Mouse (Mus musculus) macrophage (primary cell): ENCODE data around the gene Cd33. TPM values are rescaled to one million over a fixed set of nuclear protein-coding genes. Genes with fewer than 3 reads are reported as not detected.
A peak's percentile ranks its signal among the peaks of the same experiment; 100 is the strongest.

Source experiments
- H3K27ac ChIP-seq: fragments of 350-480 bp; formaldehyde crosslinking; 2 replicates; pipeline ENCODE4 v1.9.0; 2021
- H3K36me3 ChIP-seq: fragments of 350-480 bp; formaldehyde crosslinking; 2 replicates; pipeline ENCODE4 v1.9.0; 2021; ENCODE audit errors: inconsistent target
- H3K4me3 ChIP-seq: fragments of 350-480 bp; formaldehyde crosslinking; 2 replicates; pipeline ENCODE4 v1.9.0; 2021; ENCODE audit errors: inconsistent target
- H3K79me2 ChIP-seq: fragments of 350-480 bp; formaldehyde crosslinking; 2 replicates; pipeline ENCODE4 v1.9.0; 2021; ENCODE audit errors: inconsistent target
- WGBS: methylation state at CpG from one replicate; pipeline ENCODE4 v1.1.7; 2026; ENCODE audit warnings: inconsistent platforms; ENCODE audit not compliant: missing documents; 5-methylcytosine and 5-hydroxymethylcytosine counted together
- polyA plus RNA-seq: library from polyadenylated mRNA; stranded (reverse); fragments of 250-400 nt; gene quantifications from 3 replicates; pipeline ENCODE4 v1.2.4, GENCODE M21; 2018; ENCODE audit warnings: inconsistent platforms
- total RNA-seq, 78 experiments: library from RNA; depleted of rRNA; stranded (reverse); fragments of 250-400 nt; gene quantifications; 1 replicate in 9 of 78; 2 replicates in 24 of 78; 3 replicates in 43 of 78; 4 replicates in 2 of 78; pipeline ENCODE4 v1.2.4; 2018; ENCODE audit warnings: inconsistent platforms in 56 of 78

The Cd33 gene
- 100 to 1,000 TPM in 7 of 26 experiments, 10 to 100 TPM in 19; 21.4 to 216 (median 57.0) TPM for total RNA-seq (2018; cell fraction: chromatin; rRNA removed)
- total RNA-seq (2018; cell fraction: cytosol; rRNA removed), result 10 to 100 TPM; 12.3 to 74.8 (median 27.1) TPM
- total RNA-seq (2018; cell fraction: nucleus; rRNA removed), result 100 to 1,000 TPM in 12 of 26 experiments, 10 to 100 TPM in 14; 40.3 to 327 (median 94.7) TPM
- 13.2 to 32.1 TPM (median 13.4 TPM) in 3 replicates for polyA plus RNA-seq

GRCm38 (mm10) chr7:43544225-43544977 is at the start of gene Cd33:
Gene Cd33 (minus strand): TSS chr7:43544428.
- Histone ChIP-seq H3K27ac (peak within 1 kb of the TSS; percentile 90), H3K79me2 (no peaks in the 10 kb centered on the region), H3K36me3 (no peaks in the 10 kb centered on the region), H3K4me3 (no peak within 1 kb of the TSS)
- WGBS, result 31% methylated on average over 7 of the region's 7 CpGs

DNA sequence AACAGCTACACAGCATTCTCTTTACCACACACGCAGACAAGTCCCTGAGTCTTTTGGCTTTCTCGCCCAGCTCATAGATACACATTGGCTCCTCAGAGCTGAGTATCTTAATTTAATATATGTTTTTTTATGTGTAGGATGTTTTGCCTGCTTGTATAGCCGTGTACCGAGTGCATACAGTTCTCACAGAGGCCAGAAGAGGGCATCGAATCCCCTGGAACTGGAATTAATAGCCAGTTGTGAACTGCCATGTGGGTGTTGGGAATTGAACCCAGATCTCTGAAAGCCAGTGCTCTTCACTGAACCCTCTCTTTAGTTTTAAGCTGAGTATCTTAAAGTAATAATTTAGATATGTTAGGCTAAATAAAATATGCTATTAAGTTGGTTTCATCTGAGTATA is 40.6 kb upstream of the Cd33 start:
- no peak overlapping the region for H3K4me3 ChIP-seq
- peaks cover 40% of the 10 kb centered on the region for H3K79me2 ChIP-seq
- H3K36me3 ChIP-seq, result peaks cover 44% of the 10 kb centered on the region
- H3K27ac ChIP-seq, result no peak overlapping the region
- WGBS, result 94% methylated on average over 5 of the region's 5 CpGs

GRCm38 (mm10) chr7:43580526-43580925 is 36.3 kb upstream of the Cd33 start:
- Histone ChIP-seq H3K27ac (no peak overlapping the region), H3K79me2 (peaks cover 43% of the 10 kb centered on the region), H3K4me3 (peak overlapping the region; percentile 95), H3K36me3 (peaks cover 3% of the 10 kb centered on the region; the same call in 1 of the 2 replicates)
- 89% methylated on average over 5 of the region's 5 CpGs for WGBS

DNA sequence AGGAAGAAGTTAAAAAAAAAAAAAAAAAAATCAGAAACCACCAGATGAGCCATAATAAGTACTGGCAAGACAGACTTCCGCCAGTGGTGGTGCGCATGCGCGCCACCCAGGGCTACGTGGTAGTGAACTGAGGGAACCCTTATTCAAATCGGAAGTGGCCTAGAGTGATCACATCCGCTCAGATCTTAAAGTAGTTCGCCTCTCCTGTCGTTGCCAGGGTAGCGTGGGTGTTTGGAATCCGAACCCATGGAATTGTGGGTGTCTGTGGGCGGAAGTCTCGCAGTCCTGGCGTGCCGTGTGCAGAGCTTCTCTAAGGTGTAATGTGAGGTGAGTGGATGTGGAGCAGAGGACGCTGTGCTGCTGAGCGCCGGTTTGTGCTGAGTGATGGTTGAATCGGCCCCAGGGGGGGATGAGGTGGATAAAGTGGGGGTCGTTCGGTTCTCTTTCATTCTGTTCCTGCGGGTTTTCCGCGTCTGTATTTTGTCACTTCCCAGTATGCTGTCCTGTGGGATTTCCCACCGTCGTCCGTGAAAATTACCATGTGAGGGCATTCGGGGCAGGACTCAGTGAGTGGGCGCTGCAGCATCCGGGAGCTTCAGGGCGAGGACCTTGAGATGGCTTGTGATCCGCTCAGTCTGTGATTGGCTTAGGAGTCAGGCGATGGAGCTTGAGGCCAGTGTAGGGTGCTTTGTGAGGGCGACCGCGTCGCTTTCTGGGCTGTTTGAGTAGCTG is 35.4 kb upstream of the Cd33 start, which contains the start of gene Zfp719:
Gene Zfp719 (plus strand): TSS at position 171 of the 732 bp plus-strand sequence.
- Histone ChIP-seq H3K36me3 (peaks cover 3% of the 10 kb centered on the region), H3K79me2 (peaks cover 43% of the 10 kb centered on the region), H3K27ac (peak within 1 kb of the TSS; percentile 79), H3K4me3 (peak within 1 kb of the TSS; percentile 95)
- WGBS, result 2% methylated on average over 37 of the region's 37 CpGs

- H3K4me3 ChIP-seq, result no peak overlapping the region
- H3K36me3 ChIP-seq, result peaks cover 42% of the 10 kb centered on the region
- WGBS, result 29% methylated on average over 2 of the region's 2 CpGs
- no peaks in the 10 kb centered on the region for H3K79me2 ChIP-seq
- no peak overlapping the region for H3K27ac ChIP-seq
These were observed 27.0 kb upstream of the Cd33 start for GRCm38 (mm10) chr7:43571216-43571615.

GRCm38 (mm10) chr7:43563300-43563699 is 19.1 kb upstream of the Cd33 start:
- Histone ChIP-seq H3K27ac (peak overlapping the region; percentile 86), H3K36me3 (peaks cover 17% of the 10 kb centered on the region), H3K4me3 (peak overlapping the region; percentile 86), H3K79me2 (peaks cover 10% of the 10 kb centered on the region; the same call in 1 of the 2 replicates)
- WGBS, result 8% methylated on average over 6 of the region's 6 CpGs

DNA sequence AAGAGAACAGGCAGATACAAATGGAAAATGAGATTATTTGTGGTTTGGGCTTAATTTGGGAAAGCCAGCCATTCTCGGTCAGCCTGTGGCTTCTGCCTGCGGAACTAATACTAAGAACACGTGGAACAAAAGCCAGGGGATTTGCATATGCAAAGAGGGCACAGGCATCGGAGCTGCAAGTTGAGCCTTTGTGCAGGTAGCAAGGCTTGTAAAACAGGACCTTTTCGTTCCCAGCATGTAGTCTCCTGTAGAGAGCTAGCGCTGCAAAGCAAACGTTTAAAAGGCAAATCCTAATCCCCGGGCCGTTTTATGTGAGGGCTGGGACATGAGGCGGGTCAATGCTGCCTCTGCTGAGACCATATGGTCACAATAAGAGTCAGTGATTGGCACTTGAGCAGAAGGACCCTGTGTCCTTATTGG is 18.4 kb upstream of the Cd33 start:
- Histone ChIP-seq H3K27ac (peak overlapping the region; percentile 86), H3K79me2 (peaks cover 10% of the 10 kb centered on the region; the same call in 1 of the 2 replicates), H3K36me3 (peaks cover 11% of the 10 kb centered on the region), H3K4me3 (peak overlapping the region; percentile 86)
- WGBS, result 0% methylated on average over 10 of the region's 10 CpGs

GRCm38 (mm10) chr7:43562006-43562633 is 17.9 kb upstream of the Cd33 start, which contains the start of gene Zfp658:
Gene Zfp658 (plus strand): TSS chr7:43562256.
- Histone ChIP-seq H3K4me3 (peak within 1 kb of the TSS; percentile 86), H3K36me3 (peaks cover 5% of the 10 kb centered on the region; the same call in 1 of the 2 replicates), H3K27ac (peak within 1 kb of the TSS; percentile 86), H3K79me2 (peaks cover 10% of the 10 kb centered on the region; the same call in 1 of the 2 replicates)
- WGBS, result under 1% methylated on average over 27 of the region's 27 CpGs

- H3K27ac ChIP-seq, result no peak overlapping the region
- no peaks in the 10 kb centered on the region for H3K36me3 ChIP-seq
- no peak overlapping the region for H3K4me3 ChIP-seq
- no peaks in the 10 kb centered on the region for H3K79me2 ChIP-seq
- 100% methylated on average over 1 of the region's 1 CpGs for WGBS
These were observed 12.7 kb upstream of the Cd33 start for GRCm38 (mm10) chr7:43556901-43557300.

- H3K4me3 ChIP-seq, result no peak overlapping the region
- no peak overlapping the region for H3K27ac ChIP-seq
- WGBS, result 86% methylated on average over 4 of the region's 5 CpGs
- H3K36me3 ChIP-seq, result no peaks in the 10 kb centered on the region
- no peaks in the 10 kb centered on the region for H3K79me2 ChIP-seq
These were observed 11.1 kb upstream of the Cd33 start for GRCm38 (mm10) chr7:43555351-43555750.

DNA sequence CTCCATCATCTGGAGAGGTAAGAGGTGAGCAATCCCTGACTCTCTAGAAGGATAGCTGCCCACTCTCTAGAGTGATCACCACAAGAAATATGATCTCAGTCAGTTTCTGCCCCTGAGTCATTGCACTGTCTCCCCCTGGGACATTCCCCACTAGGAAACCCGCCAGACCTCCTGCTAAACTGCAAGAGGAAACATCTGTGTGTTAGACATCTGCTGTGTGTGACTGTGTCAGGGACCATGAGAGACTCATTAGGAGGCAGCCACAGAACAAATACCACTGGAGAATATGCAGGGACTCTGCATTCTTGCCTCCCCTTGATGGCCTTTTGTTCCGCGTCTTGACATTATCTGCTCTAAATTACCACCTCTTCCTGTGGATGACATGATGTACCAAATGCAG is 10.3 kb upstream of the Cd33 start:
- Histone ChIP-seq H3K4me3 (no peak overlapping the region), H3K36me3 (no peaks in the 10 kb centered on the region), H3K27ac (peak overlapping the region; percentile 59), H3K79me2 (no peaks in the 10 kb centered on the region)
- WGBS, result 36% methylated on average over 3 of the region's 3 CpGs

DNA sequence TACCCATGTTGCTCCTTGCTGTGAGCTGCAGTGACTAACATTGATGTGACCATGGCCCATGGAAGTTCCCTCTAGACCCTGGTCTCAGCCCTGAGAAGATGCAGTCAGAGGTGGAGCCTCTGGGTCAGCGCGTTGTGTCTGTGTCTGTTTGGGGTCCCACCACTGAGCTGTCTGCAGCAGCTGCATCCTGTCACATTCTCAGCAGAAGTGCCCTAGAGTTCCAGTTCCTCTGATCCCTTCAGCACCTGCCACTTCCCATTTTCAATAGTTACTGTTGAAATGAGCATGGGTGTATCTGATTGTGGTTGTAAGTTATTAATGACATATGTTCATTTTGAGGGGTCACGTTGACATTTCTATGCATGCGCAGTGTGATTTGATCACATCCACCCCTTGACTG is 8.9 kb upstream of the Cd33 start:
- H3K79me2 ChIP-seq, result no peaks in the 10 kb centered on the region
- H3K27ac ChIP-seq, result peak overlapping the region; percentile 59
- H3K36me3 ChIP-seq, result no peaks in the 10 kb centered on the region
- 0% methylated on average over 4 of the region's 4 CpGs for WGBS
- H3K4me3 ChIP-seq, result no peak overlapping the region

DNA sequence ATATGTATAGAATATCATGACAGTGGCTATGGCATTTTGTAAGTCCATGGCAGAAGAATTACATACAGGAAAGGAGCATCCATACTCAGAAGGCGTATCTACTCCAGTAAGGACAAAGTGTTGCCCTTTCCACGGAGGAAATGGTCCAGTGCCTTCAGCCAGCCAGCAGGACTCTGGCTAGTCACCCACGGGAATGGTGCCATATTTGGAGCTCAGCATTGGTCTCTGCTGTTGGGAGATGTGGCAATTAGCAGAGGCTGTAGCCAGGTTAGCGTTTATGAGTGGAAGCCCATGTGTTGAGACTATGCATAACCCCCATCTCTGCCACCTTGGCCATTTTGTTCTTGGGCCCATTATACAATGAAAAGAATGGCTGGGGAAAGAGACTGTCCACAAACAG is 4.0 kb upstream of the Cd33 start:
- WGBS, result 94% methylated on average over 4 of the region's 4 CpGs
- no peaks in the 10 kb centered on the region for H3K36me3 ChIP-seq

GRCm38 (mm10) chr7:43547666-43548065 is 3.4 kb upstream of the Cd33 start:
- Histone ChIP-seq H3K79me2 (no peaks in the 10 kb centered on the region), H3K4me3 (no peak overlapping the region), H3K27ac (no peak overlapping the region), H3K36me3 (no peaks in the 10 kb centered on the region)
- WGBS, result 82% methylated on average over 5 of the region's 5 CpGs

More for the DNA sequence above, 4.0 kb upstream of the Cd33 start:
- H3K27ac ChIP-seq, result no peak overlapping the region
- no peaks in the 10 kb centered on the region for H3K79me2 ChIP-seq
- H3K4me3 ChIP-seq, result no peak overlapping the region
